Mouse (Mus musculus) hematopoietic stem cell, adult 5-6 weeks (primary cell): ENCODE measurements around the gene Mrpl2. TPM values are rescaled to one million over a fixed set of nuclear protein-coding genes. Genes with fewer than 3 reads are reported as not detected.

Source experiments
- ATAC-seq, 2 experiments: fragments of 125-278 bp in 1 of 2; replicated peaks in 1 of 2; 2 replicates each; pipeline ENCODE4 v1.8.0; 2016 to 2017; ENCODE audit warnings: inconsistent platforms in 2 of 2, mild to moderate bottlenecking in 2 of 2, moderate number of reproducible peaks in 2 of 2, low read depth in 1 of 2, moderate TSS enrichment in 1 of 2; ENCODE audit not compliant: low FRiP score in 2 of 2, poor library complexity in 2 of 2, severe bottlenecking in 2 of 2, insufficient read depth in 1 of 2, low TSS enrichment in 1 of 2
- total RNA-seq: library from RNA; stranded (forward); fragments of 172-1452, 232-1000 nt; gene quantifications from 2 replicates; pipeline ENCODE4 v1.2.3, GENCODE M21; 2017

The Mrpl2 gene
- total RNA-seq, 1 experiment from 2014 or later, result 66.1 TPM

DNA sequence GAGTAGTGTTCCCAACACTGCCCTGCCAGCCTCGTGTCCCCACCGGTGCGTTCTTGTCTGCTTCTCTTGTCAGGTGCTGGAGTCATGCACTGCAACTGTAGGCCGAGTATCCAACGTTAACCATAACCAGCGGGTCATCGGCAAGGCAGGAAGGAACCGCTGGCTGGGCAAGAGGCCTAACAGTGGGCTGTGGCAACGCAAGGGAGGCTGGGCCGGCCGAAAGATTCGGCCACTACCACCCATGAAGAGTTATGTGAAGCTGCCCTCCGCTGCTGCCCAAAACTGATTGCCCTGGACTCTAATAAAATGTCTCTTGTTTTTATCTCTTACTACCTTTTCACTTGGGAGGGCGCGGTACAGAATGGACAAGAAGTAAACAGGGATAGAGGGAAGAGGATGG is 3.8 kb downstream of the Mrpl2 start:
- ATAC-seq, result no peak

DNA sequence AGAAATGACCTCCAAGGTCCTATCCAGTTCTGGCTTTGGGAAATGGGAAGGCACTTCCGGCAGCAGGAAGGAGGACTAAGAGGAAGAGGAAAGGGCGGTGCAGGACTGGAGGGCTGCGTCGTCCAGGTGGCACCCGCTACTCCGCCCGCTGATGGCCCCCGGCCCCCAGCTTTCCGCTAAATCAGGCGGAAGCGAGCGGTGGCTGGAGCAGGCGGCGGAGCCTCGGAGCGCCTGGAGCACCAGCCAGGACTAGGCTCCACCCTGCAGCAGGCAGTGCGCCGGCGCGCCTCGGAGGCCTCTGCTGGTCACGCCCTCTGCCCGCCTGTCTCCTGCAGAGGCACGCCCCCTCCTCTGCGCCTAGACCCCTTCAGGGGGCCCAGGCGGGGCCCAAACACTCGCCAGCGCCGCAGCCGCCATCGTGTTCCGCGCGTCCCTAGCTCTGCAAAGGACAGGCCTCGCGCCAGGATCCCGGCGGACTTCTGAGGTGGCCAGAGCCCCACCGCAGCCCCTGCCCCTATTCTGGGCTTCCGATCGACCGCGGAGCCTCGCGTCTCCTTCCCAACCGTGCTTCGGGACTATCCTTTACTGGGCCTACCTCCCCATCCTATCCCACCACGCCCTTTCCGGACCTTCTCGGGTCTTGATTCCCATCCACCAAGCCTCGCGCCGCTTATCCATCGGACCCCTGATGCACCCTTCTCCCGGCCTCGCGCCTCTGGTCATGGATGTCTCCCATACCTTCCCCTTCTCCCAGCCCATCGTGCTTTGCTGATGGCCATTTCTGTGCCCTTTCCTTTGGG is 4.4 kb downstream of the Mrpl2 start, which contains the start of gene Cul7:
Cul7 (plus strand) TSS at position 106 of the 800 bp plus-strand sequence.
- peak; percentile 66 to 79 for ATAC-seq

DNA sequence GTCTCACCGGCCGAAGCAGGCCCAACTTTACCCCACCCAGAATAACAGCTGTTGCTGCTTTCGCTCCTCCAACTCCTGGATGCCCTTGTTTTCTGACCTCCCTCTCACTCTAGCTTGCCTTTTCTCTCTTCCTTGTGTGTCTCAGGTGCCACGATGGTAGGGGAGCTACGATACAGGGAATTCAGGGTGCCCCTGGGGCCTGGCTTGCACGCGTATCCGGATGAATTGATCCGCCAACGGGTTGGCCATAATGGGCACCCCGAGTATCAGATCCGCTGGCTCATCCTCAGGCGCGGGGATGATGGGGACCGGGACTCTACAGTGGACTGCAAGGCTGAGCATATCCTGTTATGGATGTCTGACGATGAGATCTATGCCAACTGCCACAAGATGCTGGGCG is 5.3 kb downstream of the Mrpl2 start:
- ATAC-seq, result no peak

DNA sequence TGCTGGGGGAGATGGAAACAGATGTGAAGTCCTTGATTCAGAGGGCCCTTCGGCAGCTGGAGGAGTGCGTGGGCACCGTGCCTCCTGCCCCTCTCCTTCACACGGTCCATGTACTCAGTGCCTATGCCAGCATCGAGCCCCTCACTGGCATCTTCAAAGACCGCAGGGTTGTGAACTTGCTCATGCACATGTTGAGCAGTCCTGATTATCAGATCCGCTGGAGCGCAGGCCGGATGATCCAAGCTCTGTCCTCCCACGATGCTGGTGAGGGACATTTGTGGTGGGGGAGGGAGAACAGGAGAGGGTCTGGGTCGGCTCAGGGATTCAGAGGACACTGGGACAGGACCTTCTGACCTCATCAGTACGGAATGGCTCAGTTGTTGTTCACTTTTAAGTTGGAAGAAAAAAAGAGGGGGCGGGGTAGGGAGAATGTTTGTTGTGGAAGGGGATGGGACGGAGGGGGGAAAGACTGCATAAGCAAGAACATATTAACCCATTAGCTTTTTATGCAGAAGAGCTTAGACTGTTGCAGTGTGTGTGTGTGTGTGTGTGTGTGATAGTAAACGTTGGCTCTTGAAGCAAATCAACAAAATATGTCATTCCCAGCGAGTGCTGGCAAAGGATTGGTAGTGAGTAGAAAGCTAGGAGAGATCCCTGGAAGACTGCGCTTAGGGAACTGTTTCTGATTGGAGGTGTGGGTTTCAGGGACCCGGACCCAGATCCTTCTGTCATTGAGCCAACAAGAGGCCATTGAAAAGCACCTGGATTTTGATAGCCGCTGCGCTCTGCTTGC is 5.9 kb downstream of the Mrpl2 start:
- no peak for ATAC-seq

DNA sequence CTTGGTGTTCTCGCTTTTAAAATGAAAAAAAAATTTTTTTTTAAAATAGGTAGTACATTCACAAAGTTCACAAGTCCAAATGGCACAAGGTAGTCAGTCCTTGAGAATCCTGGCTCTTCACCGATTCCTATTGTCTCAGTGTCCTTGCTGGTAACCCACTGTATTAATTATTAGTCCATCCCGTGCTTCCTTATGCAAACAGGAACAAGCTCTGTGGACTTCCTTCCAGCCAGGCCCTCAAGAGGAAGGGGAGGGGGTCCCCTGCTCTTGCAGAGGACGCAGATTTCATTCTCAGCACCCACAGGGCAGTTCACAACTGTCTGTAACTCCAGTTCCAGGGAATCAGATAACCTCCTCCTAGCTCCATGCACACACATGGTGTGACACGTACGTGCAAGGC is 10.0 kb downstream of the Mrpl2 start:
- ATAC-seq, result no peak

DNA sequence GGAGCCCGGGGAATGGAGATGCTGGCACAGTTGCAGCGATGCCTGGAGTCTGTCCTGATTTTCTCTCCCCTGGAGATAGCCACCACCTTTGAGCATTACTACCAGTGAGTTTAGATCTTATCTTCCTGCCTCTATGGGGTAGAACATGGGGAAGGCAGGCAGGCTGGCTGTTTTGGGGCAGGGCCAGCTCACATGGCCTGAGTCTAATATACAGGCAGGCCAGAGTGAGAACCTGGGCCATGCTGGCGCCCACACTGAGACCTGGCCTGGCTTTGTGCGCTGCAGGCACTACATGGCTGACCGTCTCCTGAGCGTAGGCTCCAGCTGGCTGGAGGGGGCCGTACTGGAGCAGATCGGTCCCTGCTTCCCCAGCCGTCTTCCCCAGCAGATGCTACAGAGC is 15.3 kb downstream of the Mrpl2 start:
- no peak for ATAC-seq

DNA sequence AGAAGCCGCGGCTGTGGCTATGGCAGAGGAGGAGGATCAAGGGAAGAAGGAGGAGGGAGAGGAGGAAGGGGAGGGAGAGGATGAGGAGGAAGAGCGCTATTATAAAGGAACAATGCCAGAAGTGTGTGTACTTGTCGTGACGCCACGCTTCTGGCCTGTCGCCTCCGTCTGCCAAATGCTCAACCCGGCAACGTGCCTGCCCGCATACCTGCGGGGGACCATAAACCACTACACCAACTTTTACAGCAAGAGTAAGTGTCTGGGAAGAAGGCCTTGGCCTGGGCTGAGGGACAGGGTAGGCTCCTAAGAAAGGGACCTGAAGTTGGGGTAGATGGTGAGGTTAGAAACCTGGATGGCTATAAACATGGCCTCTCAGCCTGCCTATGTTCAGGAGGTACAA is 16.0 kb downstream of the Mrpl2 start:
- ATAC-seq, result no peak

DNA sequence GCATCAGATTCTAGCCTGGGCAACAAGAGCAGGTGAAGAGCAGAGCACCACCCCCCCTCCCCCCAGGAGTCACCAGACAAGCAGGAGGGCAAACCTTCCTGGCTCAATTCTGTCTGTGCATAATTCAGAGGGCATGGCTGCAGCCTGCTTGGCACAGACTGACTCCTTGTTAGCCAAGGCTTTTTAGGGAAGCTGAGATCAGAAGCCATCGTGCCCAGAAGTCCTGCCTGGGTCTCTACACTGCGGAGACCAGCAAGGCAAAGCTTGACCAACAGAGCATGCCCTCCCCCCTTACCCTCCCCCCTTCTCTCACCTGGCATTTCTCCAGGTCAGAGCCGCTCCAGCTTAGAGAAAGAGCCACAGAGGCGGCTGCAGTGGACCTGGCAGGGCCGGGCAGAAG is 16.7 kb downstream of the Mrpl2 start:
- no peak for ATAC-seq

DNA sequence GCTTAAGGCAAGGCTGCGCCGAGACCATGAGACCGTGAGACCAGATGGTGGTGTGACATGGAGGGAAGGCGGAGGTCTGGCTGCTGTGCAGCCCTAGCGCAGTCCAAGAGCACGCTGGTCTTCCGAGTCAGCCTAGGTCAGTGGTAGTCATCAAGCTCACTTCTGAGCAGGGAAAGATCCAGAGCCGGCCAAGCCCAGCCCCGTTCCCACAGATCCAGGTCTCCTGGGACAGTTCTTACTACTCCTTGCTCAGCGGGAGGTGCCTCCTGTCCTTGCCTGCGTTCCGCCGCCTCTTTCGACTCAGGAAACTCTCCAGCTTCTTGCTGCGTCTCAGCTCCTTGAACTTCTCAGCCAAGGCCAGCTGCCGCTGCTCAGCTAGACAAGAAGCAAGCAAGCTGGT is 21.7 kb downstream of the Mrpl2 start:
- no peak for ATAC-seq

DNA sequence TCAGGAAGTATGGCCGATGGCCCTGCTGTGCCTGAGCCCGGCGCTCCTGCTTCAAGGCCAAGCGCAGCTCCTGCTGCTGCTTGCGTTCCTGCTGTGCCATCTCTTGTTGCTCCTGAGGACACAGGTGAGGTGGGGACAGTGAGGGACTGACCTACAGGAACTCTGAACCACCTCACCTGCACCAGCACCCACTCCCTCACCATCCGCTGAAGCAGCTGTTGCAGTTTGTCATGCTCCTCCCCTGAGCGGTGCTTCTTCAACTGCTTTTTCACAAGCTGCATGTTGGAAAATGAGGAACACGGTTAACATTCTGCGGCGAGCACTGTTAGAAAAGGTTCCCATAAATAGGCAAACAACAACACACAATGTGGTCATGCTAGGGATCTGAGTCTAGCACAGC is 23.9 kb downstream of the Mrpl2 start:
- ATAC-seq, result no peak

DNA sequence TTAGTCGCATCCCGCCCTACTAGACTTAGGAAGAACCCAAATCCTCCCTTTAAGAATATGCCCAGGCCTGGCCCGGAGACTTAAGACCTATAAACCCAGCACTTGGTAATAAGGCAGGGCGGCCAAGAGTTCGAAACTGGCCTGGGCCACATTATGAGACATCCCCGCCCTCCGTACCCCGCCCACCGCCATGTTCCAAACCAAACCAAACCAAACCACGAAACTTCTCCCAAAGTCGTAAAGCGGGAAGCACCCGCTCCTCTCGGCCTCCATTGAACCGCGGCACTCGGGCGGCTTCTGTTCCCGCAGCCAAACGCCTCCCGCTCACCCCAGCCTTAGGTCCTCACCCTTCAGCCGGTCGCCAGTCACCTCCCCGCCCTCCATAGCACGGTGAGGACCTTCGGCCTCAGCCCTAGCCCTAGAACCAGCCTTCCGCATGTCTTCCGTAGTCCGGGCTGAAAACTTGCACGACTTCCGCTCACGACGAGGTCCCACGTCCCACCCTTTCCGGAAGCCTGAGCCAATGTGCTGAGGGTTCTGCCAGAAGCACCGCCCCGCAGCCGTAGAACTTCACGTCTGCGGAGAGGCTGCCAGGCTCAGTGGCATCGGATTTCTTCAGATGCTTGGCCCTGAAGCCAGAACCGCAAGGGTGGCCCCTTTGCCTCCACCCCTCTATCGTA is 28.0 kb downstream of the Mrpl2 start, which contains the start of gene Rrp36:
Rrp36 (minus strand) TSS at position 503 of the 680 bp plus-strand sequence.
- ATAC-seq, result peak; percentile 99

DNA sequence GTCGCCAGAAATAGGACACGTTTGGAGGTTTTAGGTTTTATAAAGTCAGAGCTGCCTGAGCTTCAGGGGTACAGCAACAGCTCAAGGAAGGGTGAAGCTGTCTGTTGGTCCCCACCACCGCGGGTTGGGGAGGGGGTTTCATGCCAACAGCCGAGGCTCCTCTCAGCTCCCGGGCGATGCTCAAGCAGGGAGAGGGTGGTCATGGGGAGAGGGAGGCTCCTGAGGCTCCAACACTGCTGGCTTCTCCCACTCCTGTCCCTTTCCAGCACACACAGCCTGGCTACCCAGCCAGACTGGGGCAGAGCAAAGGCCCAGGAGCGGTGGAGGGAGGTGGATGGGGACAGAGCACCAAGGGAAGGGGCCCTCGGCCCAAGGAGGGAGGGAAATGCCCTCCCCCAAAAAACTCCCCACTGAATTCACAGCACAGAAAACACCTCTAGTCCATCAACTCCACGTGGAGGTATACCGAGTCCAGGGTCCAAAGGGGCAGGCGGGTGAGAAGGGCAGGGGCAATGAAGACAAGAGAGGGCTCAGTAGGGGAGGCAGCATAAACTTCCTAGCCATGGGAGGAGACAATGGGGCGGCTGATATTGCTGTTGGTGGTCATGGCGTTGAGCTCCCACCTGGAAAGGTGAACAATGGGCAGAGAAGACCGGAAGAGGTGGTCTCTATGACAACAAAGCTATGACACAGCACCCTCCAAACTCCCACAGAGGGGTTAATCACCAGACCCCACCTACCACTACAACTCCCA is 28.7 kb downstream of the Mrpl2 start:
- ATAC-seq, result no peak

DNA sequence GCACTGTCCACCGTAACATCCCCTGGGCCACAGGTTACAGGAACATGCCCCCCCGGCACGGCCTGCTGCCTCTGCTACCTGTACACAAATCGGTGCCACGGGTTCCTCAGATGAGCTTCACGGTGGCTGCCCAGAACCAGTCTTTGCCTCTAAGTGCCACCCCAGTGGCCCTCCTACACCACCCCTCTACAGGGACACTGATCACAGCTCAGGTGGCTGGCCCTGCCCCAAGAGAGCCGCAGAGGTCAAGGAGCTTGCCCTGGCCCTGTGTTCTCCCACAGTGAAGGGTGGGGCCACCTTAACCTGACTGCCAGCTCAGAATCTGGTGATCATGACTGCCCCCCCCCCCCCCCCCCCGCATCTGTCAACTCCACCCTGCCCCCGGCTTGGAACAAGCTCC is 32.4 kb downstream of the Mrpl2 start, which contains the start of gene Mea1:
Mea1 (plus strand) TSS at position 378 of the 400 bp plus-strand sequence.
- no peak for ATAC-seq

DNA sequence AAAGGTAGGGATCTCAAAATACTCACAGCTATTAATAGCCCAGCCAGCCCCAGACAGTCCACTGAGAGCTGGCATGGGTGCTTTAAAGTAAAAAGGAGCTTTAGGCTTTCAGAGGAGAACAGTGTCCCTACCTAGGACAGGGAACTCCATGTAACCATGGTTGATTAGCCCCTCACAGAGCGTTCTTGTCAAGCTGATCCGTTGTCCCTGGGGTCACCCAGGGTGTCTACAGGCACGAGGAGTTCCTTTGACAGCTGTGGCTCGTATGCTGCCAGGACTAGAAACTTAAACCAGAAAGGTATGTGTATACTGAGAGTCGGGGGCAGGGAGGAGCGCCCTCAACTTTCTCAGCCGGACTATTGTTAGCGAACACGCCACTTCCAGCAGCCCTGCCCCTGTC is 32.9 kb downstream of the Mrpl2 start:
- no peak for ATAC-seq

DNA sequence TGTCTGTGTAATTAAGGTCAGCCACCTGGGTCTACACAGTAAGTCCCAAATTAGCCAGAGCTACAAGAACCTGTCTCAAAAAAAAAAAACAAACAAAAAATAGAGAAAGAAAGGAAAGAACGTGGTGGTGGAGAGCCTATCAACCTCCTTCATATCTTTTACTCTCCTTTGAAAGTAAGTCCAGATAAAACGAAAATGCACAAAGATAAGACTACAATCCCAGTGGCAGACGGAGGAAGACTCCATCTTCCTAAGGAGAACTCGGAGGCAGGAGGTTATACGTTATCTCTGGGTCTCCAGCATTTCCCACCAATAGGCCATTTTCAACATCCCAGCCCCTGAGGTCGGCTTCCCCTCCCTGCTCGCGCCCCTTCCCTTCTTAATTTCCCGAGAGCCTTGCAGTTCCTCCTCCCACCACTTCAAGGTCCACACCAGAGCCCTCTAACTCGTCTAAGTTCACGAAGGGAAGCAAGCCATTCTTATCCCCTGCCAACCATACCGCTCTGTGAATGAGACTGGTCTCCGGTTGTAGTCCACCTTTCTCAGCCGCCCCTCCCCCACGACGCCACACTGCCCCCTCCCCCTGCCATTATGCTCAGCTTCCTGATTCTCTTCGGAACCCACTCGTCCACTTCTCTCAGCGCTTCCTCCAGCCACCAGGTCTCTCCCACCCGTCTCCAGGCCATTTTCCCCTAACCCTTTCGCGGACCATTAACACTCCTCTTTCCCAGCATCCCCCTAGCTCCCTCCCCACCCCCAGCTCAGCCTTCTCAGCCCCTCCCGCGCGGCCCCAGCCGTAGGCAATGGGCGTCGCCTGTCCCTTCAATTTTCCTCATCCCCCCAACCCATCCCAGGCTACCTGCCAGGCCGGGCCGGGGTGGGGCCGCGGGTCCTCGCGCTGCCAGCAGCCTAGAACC is 34.1 kb downstream of the Mrpl2 start:
- ATAC-seq, result peak in 1 of 2 experiments; percentile 41; a peak in 2 of 4 replicates

DNA sequence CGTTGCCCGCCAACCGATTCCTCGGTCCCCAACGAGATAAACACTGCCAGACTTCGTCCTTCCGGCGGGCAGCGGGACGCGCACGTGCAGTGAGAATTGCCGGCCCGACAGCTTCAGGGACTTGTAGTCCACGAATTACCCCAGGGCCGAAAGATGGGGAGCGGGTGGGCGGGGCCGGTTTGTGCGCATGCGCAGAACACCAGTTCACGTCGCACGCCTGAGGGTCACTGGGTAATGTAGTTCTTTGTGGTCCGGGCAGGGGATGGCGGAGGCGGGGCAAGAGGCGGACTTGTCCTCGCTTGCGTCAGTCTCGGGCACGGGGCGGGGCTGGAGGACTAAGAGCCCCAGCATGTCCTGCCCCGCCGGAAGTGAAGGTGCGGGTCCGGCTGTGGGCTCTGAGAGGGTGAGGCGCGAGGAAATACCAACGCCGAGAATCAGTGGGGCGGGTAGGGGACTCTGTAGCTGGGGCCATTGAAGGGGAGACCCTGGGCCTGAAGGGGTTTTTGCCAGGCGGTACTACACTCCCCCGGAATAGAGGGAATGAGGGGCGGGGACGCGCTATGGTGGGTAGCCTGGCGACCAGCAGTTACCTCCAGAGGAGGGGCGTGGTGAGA is 34.8 kb downstream of the Mrpl2 start, which contains the start of gene Klhdc3:
Klhdc3 (minus strand) TSS at position 155 of the 614 bp plus-strand sequence.
- peak; percentile 95 to 98 for ATAC-seq
